Mouse (Mus musculus) monocyte, adult 5-6 weeks (primary cell): ENCODE data around the gene Nf2. TPM values are rescaled to one million over a fixed set of nuclear protein-coding genes. Genes with fewer than 3 reads are reported as not detected.

Experiments used
- ATAC-seq: fragments of 153-309, 156-312 bp; replicated peaks from 2 replicates; pipeline ENCODE4 v1.8.0; 2017; ENCODE audit warnings: mild to moderate bottlenecking; ENCODE audit not compliant: low TSS enrichment, insufficient number of reproducible peaks, severe bottlenecking, poor library complexity, low FRiP score
- total RNA-seq: library from RNA; stranded (forward); fragments of 200-1000, 200-491, 200-594 nt; gene quantifications from 3 replicates; pipeline ENCODE4 v1.2.3, GENCODE M21; 2017

Nf2 gene
- total RNA-seq, 1 experiment from 2014 or later: 40.6 TPM

GRCm38 (mm10) chr11:4730096-4730495 is 119.2 kb downstream of the Nf2 start:
- ATAC-seq: no peak

GRCm38 (mm10) chr11:4729603-4730002 is 119.7 kb downstream of the Nf2 start:
- no peak for ATAC-seq

- no peak for ATAC-seq
These were observed 127.6 kb downstream of the Nf2 start for GRCm38 (mm10) chr11:4721728-4722127.

- ATAC-seq: no peak
These were observed 128.3 kb downstream of the Nf2 start for GRCm38 (mm10) chr11:4720900-4721580.

GRCm38 (mm10) chr11:4720393-4720792 is 128.9 kb downstream of the Nf2 start:
- ATAC-seq: no peak

- no peak for ATAC-seq
These were observed 129.4 kb downstream of the Nf2 start for GRCm38 (mm10) chr11:4719961-4720360.

GRCm38 (mm10) chr11:4718548-4718947 is 130.8 kb downstream of the Nf2 start:
- ATAC-seq: no peak

GRCm38 (mm10) chr11:4716530-4717236 is 132.7 kb downstream of the Nf2 start:
- ATAC-seq: no peak

Other genes starting within 250 kb of the Nf2 start
- gene Gm11032, start 229.5 kb downstream of the Nf2 start, total RNA-seq: not detected in 3 replicates
- gene Ascc2, start 211.8 kb downstream of the Nf2 start, total RNA-seq: 7.7 to 20.2 TPM (median 10.4 TPM) in 3 replicates
- 46.1 to 75.5 TPM (median 70.1 TPM) in 3 replicates for gene Uqcr10, start 145.2 kb downstream of the Nf2 start, total RNA-seq
- gene Zmat5, start 144.9 kb downstream of the Nf2 start, total RNA-seq: 5.9 to 15.2 TPM (median 8.8 TPM) in 3 replicates
- gene Cabp7, start 102.8 kb downstream of the Nf2 start, total RNA-seq: 0.85 TPM in 1 of 3 replicates, not detected in the others
- 3.4 to 12.7 TPM (median 4.8 TPM) in 3 replicates for gene Nipsnap1, start 24.4 kb upstream of the Nf2 start, total RNA-seq
- 32.0 to 53.6 TPM (median 48.2 TPM) in 3 replicates for gene Thoc5, start 45.8 kb upstream of the Nf2 start, total RNA-seq
- gene Nefh, start 98.5 kb upstream of the Nf2 start, total RNA-seq: 0.38 to 0.49 TPM in 2 of 3 replicates, not detected in the other
- gene Ap1b1, start 137.3 kb upstream of the Nf2 start, total RNA-seq: 22.9 to 57.1 TPM (median 40.8 TPM) in 3 replicates
- 0.58 TPM in 1 of 3 replicates, not detected in the others for gene Rasl10a, start 208.6 kb upstream of the Nf2 start, total RNA-seq
- gene Gas2l1, start 215.8 kb upstream of the Nf2 start, total RNA-seq: 1.2 to 13.9 TPM (median 3.2 TPM) in 3 replicates
- 1.6 to 13.7 TPM (median 9.1 TPM) in 3 replicates for gene Rhbdd3, start 249.4 kb upstream of the Nf2 start, total RNA-seq
- gene Ewsr1, start 249.7 kb upstream of the Nf2 start, total RNA-seq: 492 to 570 TPM (median 517 TPM) in 3 replicates